Mouse (Mus musculus) spleen, postnatal 4 days (tissue): ENCODE results near the gene Dbr1.
A peak's percentile ranks its signal among the peaks of the same experiment; 100 is the strongest.
"Not testable (repeated sequence)": the region's sequence is repeated elsewhere in the genome, so short reads cannot be mapped to it uniquely, and the experiment has no call there.

ENCODE experiments used
- DNase-seq, 2 experiments: peaks; one replicate each; pipeline ENCODE4 v3.0.0; 2022; ENCODE audit warnings: low spot score in 2 of 2

Gene Dbr1

DNA sequence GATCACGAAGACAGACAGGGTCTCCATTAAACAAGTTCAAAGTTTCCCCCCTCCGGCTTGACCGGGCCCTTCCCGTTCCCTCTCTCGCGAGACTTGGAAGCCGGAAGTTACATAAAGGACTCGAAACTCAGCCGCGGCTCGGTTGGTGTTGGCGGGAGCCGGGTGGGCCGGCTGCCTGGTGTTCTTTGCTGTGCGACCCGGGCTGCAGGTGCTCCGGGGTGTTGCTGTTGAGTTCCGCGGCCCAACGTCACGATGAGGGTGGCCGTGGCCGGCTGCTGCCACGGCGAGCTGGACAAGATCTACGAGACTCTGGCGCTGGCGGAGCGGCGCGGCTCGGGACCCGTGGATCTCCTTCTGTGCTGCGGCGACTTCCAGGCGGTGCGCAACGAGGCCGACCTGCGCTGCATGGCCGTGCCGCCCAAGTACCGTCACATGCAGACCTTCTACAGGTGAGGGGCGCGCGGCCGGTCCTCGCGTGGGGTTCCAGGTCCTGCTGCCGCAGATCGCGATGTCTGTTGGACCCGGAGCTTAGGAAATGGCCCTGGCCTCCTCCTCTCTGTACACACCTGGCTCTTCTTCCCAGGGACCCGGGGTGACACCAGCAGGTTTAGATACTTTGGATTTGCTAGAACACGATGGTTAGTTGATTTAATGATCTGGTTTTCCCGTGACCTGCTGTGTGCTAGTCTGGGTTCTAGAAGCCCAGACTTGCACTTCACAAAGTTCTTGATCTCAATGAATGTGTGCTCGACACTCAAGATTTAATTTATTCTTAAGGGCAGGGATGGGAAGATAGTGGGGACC lies at the start of gene Dbr1:
Gene Dbr1 (plus strand): TSS at position 123 of the 804 bp plus-strand sequence.
- peak; percentile 89 to 96 for DNase-seq

DNA sequence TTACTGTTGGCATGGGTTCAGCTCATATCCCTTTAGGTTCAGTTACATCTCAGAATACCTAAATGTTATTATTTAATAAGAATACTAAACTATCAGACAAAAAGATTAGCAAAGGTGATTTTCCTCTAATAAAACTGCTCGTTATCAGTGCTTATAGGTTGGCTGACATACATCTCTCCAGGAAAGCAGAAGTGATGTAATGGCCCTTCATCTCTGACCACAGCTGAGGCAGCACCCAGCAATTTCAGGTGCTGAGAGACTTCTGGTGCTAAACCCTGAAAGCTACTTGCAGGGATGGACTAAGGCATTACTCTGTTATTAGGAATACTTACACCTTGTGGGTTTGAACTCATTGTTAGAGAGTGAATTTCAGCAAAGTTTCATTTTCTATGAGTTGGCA lies 43.7 kb upstream of the Dbr1 start:
- DNase-seq = no peak

DNA sequence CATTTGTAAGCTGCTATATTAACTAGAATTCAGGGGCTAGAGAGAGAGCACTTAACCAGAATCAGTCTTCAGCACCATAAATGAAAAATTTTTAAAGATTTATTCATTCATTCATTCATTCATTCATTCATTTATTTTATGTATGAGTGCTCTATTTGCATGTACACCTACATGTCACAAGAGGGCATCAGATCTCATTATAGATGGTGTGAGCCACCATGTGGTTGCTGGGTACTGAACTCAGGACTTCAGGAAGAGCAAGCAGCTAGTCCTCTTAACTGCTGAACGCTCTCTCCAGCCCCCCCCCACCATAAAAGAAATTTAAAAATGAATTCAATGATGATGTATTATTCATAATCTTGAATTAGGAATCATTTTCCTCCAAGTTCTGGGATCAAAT lies 29.3 kb upstream of the Dbr1 start:
- DNase-seq = no peak

DNA sequence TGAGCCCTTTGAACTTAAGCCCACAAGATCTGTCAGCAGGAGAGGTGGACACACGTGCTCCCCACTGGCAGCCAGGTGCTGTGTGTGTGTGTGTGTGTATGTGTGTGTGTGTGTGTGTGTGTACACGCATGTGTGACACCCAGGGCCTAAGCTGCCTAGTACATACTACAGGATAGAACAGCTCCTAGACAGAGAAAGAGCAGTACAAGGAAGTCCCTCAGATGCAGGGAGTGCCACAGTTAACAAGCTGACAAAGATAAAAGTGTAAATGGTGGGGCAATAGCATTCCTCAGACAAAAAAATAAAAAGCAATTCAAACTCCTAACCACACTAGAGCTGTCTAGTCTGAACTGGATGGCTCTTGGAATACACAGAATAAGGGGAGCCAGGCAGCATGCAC lies 23.5 kb upstream of the Dbr1 start:
- no peak for DNase-seq

DNA sequence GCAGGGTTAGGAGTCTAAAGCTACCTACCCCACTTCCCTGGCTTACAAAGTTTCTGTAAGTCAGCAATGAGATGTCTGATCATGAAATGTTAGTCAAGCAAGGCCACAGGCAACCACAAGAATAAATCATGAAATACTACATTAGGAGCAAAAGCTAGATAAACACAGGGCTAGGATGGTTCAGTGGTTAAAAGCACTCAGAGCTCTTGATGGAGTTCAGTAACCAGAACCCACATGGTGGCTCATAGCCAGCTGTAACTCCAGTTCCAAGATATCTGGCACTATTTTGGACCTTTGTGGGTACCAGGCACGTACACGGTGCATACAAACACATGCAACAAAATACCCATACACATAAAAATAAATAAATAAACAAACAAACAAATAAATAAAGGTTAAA lies 22.6 kb upstream of the Dbr1 start:
- DNase-seq = no peak

DNA sequence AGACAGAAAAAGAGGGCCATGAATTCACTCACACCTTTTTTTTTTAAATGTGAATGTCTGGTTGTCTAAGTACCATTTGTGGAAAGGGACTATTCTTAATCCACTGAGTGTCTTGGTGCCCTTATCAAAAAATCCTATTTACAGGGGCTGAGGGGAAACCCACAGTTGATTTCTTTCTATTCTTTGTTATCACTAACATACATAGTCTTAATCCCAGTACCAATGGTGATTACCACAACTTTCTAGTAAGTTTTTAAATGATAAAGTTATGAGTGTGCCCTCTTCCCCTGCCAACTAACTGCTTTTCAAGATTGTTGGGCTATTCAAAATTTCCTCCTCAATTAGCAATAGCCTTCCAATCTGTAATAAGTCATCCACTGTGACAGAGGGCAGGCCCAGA lies 21.5 kb upstream of the Dbr1 start:
- DNase-seq = no peak

DNA sequence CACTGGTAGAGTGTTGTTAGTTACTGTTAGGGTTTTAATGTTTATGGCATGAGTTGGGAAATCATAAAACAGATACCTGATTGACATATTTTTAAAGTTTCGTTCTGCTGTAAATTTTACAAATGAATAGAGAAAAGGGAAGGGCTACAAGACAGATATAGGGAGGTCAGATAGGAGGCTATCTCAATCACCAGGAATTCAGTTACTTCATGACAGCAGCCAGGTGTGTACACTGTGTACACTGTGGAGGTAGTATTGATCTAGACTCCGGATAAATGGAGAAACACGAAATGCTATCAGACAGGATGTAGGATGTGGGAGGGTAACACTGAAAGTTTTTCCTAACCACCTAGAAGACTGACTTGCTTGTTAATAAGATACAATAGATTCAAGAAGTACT lies 20.3 kb upstream of the Dbr1 start:
- no peak for DNase-seq

DNA sequence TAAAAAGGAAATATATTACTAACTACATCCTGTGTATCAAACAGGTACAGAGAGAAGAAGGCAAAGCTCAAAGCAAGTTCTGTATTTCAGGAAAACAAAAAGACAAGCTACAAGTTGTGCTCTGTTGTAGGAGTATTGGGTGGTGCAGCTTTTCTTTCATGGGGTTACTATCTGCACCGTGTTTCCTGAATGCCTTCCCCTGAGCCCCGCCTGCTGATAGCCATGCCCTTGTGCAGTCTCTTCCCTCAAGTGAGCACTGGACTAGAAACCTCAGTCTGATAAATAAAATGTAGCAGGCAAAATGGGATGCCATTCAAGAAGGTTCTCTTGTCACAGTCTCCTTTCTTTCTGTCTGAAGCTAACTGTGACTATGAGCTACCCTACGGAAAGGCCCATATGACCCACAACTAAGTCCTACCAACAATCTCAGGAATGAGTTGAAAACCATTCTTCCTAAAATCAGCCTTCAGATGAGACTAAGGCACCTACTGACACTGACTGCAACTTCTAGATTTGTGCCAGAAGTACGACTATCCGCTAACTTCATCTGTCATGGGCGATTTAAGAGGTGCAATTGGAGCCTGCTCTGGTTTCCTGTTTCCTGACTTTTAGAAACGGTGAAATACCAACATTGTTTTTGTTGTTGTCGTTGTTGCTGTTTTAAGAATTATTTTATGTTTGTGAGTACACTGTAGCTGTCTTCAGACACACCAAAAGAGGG lies 17.9 kb upstream of the Dbr1 start:
- no peak for DNase-seq

DNA sequence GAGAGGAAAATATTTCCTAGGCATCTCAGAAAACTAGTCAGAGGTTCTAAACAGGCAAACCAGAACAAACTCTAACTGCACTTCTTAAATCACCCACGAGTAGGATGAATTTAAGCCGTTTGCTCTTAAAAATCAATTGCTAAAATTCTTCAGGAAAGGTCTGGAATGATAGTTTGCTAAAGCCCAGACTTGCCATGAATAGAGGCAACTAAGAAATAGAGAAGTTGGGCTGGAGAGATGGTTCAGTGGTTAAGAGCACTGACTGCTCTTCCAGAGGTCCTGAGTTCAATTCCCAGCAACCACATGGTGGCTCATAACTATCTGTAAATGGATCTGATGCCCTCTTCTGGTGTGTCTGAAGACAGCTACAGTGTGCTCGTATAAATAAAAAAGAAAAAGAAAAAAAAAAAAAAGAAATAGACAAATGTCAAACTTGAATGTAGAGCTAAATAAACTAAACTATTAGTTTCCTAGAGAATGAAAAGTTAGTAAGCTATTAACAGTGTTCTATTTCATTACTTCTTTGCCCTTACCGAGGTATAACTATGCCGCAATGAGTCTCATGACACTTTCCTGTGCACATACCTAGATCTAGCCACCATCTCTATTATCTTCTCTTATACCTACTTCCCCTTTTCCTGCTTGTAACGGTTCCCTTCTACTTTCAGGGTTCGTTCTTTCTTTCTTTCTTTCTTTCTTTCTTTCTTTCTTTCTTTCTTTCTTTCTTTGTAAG lies 16.6 kb upstream of the Dbr1 start:
- no peak for DNase-seq

DNA sequence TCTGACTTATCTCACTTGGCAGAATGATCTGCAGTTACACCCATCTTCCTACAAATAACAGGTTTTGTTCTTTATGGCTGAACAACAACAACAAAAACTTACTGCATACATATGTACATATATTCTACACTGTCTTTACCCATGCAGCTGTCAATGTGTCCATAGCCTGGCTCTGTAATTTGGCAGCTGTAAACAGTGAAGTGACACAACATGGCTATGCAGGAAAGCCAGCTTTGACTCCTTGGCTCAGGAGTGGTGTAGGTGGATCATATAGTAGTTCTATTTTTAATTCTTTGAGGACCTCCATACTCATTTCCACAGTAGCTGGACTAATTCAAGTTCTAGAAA lies 16.1 kb upstream of the Dbr1 start:
- DNase-seq = no peak

DNA sequence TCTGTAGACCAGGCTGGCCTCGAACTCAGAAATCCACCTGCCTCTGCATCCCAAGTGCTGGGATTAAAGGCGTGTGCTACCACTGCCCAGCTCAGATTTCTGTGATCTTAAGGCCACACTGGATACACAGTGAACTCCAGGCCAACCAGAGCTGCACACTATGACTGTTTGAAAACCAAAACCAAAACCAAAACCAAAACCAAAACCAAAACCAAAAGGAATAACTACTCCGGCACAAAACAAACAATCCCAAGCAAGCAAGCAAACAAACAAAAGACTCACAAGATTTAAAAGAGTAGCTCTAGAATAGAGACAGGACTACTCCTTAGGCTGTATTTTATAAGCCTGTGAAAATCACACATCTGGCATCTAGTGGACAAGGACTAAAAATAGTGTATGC lies 15.2 kb upstream of the Dbr1 start:
- no peak for DNase-seq

DNA sequence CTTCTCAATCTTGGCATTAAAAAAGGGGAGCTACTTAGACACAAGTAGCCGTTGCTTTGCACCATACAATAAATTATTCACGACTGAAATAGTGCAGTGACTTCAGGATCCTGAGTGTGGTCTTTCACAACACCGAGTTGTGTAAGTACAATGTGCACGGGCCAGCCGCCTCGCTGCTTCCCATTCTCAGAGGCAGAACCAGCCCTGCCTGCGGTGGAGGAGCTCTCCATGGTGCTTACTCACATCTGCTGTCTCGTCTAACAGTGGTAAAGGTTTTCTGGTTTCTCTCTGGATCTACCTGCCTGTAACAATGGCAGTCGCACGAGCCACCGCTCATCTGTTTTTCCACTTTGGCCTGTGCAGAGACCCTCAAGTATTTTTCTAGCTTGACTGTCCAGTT lies 11.9 kb upstream of the Dbr1 start:
- peak; percentile 70 to 85 for DNase-seq

DNA sequence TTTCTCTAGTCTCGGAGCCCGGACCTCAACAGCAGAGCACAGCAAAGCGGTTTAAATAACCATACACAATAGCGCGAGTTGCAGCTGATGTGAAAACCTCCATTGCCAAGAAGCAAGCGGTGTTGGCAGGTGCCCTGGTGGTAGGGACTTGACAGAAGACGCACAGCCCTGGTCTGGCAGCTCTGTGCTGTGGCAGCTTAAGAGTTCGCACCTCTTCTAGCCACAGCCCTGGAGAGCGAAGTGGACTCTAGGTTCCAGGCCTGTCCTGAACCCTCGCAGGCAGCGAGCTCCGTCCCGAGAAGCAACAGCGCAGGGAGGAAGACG lies 7.6 kb upstream of the Dbr1 start:
- DNase-seq = no peak

DNA sequence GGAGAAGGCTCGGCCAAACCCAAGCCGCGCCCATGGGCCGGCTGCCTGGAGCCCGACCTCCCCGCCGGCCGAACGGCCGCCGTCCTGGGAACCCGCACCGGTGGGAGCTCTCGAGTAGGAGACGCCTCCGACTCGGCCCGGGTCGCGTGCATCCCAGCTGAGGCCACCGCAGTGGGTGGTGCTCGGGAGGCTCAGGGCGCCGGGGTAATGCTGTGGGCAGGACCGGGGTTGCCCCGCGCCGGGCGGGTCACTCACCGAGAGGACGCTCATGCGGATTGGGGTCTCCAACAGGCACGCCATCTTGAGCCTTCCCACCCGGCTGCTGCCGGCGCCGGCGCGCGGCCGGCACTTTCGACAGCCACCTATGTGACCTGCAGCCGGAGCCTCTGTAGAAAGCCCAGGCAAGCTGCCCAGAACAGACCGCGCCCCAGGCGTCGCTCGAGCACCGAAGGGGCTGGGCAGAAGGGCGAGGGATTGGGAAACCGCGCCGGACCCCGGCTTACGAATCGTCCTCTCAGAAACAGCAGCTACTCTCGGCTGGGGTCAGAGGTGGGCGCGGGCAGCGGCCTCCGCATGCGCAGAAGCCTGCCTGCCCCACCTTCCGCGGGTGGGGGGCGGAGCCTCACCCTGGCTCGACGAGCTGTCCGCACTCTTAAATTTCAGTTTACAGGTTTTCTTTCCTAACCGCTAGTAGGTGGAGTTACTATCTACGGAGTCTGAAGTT lies 7.1 kb upstream of the Dbr1 start, which contains the start of gene Armc8:
Gene Armc8 (minus strand): TSS at position 553 of the 724 bp plus-strand sequence.
- peak; percentile 91 to 95 for DNase-seq

DNA sequence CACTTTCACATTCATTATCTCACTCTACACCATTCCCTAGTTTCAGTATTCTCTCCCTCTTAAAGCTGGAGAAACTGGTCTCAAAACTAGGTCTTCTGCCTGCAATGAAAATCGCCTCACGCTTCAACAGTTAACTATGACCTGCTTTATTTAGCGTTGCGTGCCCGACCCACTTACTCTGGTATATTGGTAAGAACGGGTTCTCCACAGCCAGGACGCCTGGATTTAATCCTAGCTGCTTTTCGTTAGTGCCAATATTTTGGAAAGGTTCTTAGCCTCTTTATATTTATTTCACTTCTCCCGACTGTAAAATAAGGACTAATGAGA lies 6.6 kb upstream of the Dbr1 start:
- DNase-seq = no peak

DNA sequence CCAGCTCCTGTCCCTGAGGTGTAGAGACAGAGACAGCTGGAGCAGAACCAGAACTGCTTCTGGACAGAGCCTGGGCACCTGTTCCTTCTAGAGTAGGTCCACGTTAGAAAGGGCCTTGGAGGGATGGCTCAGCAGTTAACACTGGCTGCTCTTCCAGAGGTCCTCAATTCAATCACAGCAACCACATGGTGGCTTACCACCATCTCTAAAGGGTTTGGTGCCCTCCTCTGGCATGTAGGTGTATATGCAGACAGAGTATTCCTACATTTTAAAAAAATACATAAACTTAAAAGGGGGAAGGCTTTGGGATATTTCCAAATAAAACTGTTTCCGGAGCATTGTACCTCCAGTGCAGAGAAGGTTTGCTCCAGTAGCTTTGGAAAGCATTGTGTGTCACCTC lies 5.1 kb downstream of the Dbr1 start:
- peak in 1 of 2 experiments; percentile 15 for DNase-seq

DNA sequence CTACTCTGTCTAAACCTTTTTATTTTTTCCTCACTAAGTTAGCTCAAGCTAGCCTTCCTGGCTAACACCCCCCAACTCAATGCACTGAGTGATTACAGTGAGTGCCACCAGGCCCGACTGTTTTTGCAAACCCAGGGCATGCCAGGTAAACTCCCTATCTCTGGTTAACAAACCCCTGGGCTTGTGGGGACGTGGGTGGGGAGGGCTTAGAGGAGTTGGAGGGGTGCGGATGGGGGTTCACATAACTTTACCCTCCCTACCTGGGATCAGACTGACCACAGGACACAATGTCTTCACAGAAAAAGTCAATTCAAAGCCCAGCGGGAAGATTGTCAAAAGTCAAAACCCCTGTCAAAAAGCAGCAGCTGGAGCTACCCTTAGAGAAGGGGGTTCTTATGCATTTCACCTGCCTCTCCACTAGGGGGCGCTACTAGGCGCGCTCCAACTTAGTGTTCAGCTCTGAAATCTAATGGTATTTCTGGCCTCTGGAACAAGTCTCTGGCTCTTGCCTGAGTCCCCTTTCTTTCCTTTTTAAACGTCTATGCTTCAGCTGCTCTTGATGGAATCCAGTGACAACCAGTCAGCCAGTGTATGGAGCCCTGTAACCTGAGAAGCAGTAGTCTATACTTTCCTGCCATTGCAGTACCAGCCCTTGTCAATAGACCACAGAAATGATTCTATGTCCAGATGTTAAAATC lies 12.1 kb downstream of the Dbr1 start:
- DNase-seq = peak; percentile 40 to 83

DNA sequence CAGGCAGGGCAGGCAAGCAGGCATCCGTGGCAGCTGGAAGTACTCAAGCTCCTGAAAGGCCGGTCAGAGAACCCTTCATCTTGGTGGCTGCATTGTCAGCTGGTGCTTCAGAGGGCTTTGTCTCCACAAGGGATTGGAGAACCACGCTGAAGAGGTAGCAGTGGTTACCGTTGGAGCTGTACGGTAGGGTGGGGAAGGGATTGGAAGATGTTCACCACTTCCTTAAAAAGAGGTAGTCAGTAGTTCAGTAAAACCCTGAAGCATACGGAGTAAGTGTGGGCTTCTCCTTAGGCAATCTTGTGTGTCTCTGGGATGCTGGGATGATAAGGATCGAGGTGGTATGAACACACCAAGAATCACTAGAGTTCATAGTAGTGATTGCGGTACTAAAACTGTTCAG lies 15.5 kb downstream of the Dbr1 start:
- no peak for DNase-seq

DNA sequence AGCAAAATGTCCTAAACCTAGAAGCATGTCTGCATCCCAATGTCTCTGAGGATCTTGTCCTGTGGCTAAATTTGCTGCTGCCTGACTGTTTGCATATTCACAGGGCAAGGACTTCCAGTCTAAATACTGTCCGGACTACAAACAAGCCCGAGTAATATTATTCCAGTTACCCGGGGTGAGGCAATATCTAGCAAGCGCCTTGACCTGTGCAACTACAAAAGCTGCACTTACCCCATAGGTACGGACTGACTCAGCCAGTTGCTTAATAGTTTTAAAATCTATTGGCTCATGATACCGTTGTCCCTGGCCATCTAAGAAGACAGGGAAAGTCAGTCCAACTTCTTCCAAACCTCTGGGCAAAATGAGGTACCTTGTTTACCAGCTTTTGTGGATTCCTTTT lies 23.5 kb downstream of the Dbr1 start:
- DNase-seq = not testable (repeated sequence)

DNA sequence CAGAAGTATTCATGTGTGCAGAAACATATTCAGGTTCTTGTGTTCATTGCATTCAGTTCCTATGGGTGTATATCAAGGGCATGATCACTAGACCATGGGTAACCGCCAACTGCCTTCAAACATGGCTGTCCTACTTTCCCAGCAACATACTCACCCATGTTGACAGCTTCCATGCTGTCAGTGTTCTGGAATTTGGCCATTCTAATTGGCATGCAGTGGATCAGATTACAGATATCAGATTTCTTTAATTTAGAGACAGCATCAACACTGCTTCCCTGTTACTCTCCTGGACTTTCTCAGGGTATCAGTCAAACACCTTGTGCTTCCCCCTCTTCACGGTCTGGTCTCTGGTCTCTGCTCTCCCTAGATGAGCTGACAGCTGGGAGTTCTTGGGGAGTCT lies 28.0 kb downstream of the Dbr1 start:
- DNase-seq = no peak

DNA sequence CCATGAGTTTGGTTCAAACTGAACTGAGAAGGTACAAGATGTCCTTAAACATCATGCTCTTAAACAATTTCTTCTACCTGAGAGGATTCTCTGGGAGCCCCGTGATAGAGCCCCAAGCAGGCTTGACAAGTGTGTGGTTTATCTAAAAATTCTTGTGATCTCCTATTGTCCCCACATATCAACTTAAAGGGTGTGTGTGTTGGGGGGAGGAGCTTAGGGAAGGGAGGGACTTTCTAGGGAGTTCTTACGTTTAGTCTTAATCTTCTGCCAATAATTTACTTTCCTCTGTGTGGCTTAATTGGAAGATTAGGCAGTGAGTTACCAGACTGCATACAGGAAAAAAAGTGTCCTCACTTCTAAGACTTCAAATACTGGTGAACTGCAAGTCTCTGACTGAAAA lies 36.6 kb downstream of the Dbr1 start, which contains the start of gene A4gnt:
Gene A4gnt (plus strand): TSS at position 301 of the 400 bp plus-strand sequence.
- no peak for DNase-seq

DNA sequence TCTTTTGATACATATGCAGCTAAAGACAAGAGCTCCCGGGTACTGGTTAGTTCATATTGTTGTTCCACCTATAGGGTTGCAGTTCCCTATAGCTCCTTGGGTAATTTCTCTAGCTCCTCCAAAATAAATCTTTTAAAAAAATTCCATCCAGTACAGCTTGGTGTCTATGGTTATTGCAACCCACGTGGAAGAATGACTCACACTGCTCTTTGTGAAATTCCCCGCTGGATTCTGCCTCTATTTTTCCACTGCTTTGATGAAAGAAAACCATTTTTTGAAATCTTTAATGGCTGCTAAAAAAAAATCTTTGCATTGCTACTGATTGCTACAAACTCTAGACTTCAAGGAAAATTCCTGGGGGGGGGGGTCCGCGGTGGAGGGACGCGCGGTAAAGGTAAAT lies 44.1 kb downstream of the Dbr1 start:
- DNase-seq = no peak
